Mouse (Mus musculus) lung, postnatal 25 days (tissue): ENCODE results near the gene Olfr1023.

ENCODE experiments used
- DNase-seq: peaks from one replicate; pipeline ENCODE4 v3.0.0; 2022; ENCODE audit warnings: low spot score

Gene Olfr1023

DNA sequence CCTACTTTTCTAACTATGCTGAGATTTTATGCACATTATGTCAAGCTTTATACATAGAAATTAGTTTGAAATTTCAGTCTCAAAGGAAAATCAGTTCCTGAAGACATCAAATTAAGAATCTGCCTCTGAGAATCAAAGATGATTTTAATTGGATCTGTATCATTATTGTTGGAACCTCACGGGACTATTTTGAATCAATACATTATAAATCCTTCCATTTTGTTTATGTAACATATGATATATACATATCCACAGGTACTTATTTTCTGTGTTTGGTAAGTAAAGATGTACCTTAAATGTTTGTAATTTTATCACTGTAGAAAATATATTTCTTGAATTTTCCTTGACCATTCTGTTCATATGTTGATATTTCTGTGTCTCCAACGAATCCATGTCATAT is at the start of gene Olfr1023:
Gene Olfr1023, plus strand, starts transcription at position 301 of the 400 bp plus-strand sequence.
- no peak for DNase-seq

DNA sequence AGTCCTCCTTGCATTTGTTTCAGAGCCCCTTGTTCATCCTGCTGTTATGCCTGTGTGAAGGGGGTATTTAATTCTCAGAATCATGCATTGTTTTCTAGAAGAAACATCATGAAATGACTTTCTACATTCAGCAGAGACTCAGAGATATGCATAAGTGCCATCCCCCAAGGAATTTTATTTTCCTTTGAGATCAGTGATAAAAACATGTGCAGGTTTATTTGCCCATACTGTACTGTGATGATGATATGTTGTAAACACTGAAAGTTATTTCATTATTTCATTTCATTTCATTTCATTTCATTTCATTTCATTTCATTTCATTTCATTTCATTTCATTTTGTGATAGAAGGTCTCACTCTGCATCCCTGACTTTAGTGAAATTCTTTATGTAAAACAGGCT is 40.1 kb upstream of the Olfr1023 start, which contains the start of gene Olfr1019:
Gene Olfr1019, minus strand, starts transcription at position 101 of the 400 bp plus-strand sequence.
- DNase-seq = no peak

DNA sequence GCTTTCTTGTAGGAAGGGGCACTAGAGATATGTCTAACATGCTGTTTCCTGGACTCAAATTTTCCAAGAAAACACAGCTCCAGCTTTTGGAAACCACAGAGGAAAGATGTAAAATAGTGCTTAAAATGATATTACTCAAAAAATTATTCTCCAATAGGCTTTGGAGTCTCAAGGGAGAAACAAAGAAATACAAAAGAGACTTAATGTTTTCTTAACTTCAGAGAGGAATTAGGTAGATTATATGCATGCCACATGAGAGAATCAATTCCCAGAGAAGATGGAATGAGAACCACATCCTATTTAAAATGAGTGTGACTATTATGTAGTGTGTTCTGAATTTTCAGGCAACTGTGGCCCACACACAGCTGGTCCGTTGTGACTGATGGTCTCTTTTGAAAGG is 38.7 kb upstream of the Olfr1023 start, which contains the start of gene Olfr1020:
Gene Olfr1020, plus strand, starts transcription at position 301 of the 400 bp plus-strand sequence.
- no peak for DNase-seq

DNA sequence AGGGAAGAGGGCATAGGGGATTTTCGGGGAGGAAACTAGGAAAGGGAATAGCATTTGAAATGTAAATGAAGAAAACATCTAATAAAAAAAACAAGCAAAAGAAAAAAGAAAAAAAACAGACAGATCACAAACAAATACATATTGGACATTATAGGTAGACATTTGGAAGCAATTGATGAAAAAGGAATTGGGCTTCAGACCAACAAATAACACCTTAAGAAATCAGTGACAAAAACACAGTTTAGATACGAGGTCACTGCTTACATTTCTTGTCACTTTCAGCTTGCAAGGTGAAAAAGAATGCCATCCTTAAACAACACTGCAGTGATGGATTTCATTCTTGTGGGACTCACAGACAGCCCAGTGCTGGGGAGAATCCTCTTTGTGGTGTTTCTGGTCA is 17.1 kb upstream of the Olfr1023 start, which contains the start of gene Olfr1022:
Gene Olfr1022, plus strand, starts transcription at position 301 of the 400 bp plus-strand sequence.
- no peak for DNase-seq

DNA sequence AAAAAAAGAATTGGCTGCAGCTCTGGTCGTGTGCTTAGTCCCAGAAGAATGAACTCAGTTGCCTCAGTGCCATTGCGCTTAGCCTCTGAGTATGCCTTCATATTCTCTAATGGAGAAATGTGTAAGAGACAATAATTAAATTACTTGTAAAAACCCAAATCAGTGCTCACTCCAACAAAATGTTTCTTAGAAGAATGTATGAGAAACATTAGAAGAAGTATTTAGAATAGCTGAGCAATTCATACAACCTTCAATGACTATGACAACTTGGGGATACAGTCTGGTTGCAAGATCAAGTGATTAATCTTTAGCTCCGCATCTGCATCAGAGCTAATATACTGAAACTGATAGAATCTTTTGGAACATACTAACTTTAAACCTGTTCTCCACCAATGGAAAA is 19.5 kb downstream of the Olfr1023 start, which contains the start of gene Olfr1024:
Gene Olfr1024, minus strand, starts transcription at position 101 of the 400 bp plus-strand sequence.
- no peak for DNase-seq

DNA sequence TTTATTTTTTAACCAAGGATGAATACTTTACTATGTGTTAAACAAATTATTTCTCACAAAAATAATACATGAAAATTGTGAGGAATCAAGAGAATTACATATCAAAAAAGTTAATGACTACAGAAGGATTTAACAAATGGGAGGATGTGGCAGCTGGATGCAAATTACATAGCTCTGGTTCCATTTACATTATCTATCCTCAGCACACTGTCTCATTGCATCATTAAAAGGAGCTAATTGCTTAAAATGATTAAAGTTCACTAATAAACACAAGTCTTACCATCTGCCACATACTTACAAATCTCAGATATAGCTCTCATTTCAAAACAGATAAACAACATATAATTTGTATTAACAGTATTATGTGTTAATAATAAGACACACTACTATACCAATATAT is 27.8 kb downstream of the Olfr1023 start:
- no peak for DNase-seq

DNA sequence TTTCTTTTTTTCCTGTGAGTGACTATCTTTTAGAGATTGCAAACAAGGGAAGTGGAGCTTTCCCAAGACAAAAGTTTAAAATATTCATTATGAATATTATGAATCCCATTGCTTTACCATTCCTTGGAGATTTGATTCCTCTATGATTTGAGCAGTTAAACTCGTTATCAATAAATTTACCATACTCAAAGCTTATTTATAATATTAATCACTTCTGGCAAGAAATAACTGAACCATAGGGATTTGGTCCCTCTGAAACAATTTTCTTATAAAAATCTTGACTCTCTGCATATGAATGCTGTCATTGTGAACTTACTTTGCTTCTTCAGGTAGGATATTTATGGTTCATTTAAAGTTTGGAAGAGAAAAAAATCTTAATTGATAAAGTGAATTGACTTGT is 29.5 kb downstream of the Olfr1023 start, which contains the start of gene Olfr1025-ps1:
Gene Olfr1025-ps1, plus strand, starts transcription at position 301 of the 400 bp plus-strand sequence.
- no peak for DNase-seq

DNA sequence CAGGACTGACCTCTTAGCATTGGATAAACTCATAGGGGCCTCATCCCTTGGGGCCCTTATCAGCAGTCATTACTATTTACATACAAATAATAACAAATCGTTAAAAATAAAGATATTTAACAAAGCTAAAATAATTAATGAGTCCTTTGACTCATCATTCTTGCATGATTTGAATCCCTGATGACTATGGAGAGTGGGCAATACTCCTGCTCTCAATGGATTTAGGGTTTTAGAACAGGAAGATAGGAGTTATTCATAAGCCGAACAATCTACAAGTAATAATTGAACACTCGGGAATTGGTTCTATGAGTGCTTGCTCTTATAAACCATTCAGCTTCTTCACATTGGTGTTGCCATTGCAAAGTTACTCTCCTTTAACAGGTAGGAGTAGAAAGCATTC is 35.8 kb downstream of the Olfr1023 start, which contains the start of gene Olfr1026:
Gene Olfr1026, plus strand, starts transcription at position 301 of the 400 bp plus-strand sequence.
- DNase-seq = no peak
